Mouse (Mus musculus): Measurements from ENCODE around the gene Igdcc3. TPM values are rescaled to one million over a fixed set of nuclear protein-coding genes. Genes with fewer than 3 reads are reported as not detected.
"Not testable (repeated sequence)": the region's sequence is repeated elsewhere in the genome, so short reads cannot be mapped to it uniquely, and the experiment has no call there.

Gene Igdcc3
- polyA plus RNA-seq, 1 experiment = not detected

DNA sequence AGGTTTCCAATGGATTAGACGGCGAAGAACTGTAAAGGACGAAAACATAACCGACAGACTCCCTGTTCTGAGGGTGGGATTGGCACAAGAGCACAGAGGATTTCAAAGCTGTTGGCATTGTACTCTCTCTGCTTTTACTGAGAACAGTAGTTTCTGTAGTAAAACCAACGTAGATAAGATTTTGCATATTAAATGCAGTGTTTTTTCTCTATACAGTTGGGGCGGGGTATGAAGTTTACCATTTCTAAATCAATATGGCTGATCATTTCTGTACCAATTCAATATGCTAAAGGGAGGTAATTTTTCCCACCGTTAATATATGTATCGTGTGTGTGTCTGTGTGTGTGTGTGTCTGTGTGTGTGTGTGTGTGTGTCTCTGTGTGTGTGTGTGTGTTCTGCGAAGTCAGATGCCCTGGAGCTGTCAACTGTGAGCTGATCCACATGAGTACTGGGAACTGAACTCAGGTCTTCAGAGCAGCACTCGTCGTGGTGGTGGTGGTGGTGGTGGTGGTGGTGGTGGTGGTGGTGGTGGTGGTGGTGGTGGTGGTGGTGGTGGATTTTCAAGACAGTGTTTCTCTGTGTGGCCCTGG, 61.3 kb downstream of the Igdcc3 start:
- H3K36me3 ChIP-seq (ENCODE audit: control insufficient read depth) = no peaks in the 10 kb centered on the region
- no peaks in the 10 kb centered on the region for H3K9me3 ChIP-seq (ENCODE audit: control insufficient read depth, low read length)
- peak overlapping the region; percentile 69 for H3K4me3 ChIP-seq (replicated peaks)
- no peaks in the 10 kb centered on the region for H3K27me3 ChIP-seq (ENCODE audit: control insufficient read depth)
- peaks cover 49% of the 10 kb centered on the region for H3K4me1 ChIP-seq (ENCODE audit: control insufficient read depth)
- TF ChIP-seq TAL1 (IDR thresholded peaks at IDR 0.05; ENCODE audit: low read length) = no peak
- TF ChIP-seq GATA1 (IDR thresholded peaks at IDR 0.05; ENCODE audit: low read length) = no peak

DNA sequence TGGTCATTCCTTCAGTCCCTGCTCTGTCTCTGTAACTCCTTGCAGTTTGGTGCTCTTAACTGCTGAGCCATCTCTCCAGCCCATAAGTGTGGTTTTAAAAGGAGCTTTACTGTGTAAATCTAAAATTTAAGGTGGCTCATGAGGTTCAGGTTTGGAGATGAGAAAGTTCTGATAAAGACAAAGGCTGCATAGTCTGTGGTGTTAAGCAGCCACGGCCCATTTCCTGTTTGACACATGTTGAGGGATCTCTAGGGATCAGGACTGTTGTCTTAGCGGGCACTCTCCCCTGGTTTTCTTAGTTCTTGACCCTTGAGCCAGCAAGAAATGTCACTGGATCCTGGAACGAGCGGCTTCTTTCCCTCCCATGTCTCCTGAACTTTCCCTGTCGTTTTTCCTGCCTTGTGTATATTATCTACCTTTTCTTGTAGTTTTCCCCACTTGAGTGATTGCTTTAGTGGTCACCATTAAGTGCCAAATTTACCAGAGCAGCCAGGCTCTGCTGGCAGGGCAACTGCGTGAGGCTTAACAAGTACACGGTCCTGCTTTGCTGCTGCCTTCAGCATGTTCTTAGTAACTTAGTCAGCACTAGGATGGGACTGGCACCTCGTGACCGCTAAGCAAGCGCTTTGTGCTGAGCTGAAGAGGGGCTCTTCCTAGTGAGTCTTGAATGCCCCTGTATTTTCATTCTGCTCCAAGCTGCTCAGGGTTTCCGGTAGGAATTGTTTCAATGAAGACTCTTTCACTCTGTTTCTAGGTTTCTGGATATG, 64.2 kb downstream of the Igdcc3 start:
- Histone ChIP-seq H3K4me3 (replicated peaks) (no peak overlapping the region), H3K4me1 (ENCODE audit: control insufficient read depth) (peaks cover 25% of the 10 kb centered on the region), H3K27me3 (ENCODE audit: control insufficient read depth) (no peaks in the 10 kb centered on the region), H3K9me3 (ENCODE audit: control insufficient read depth, low read length) (peaks cover 3% of the 10 kb centered on the region; the same call in 1 of the 2 replicates), H3K36me3 (ENCODE audit: control insufficient read depth) (no peaks in the 10 kb centered on the region)
- TF ChIP-seq GATA1 (IDR thresholded peaks at IDR 0.05; ENCODE audit: low read length) (no peak), TAL1 (IDR thresholded peaks at IDR 0.05; ENCODE audit: low read length) (no peak)

GRCm38 (mm10) chr9:65207041-65207815, 66.2 kb downstream of the Igdcc3 start:
- H3K9me3 ChIP-seq (ENCODE audit: control insufficient read depth, low read length); H3K36me3 ChIP-seq (ENCODE audit: control insufficient read depth); H3K4me3 ChIP-seq (replicated peaks); H3K4me1 ChIP-seq (ENCODE audit: control insufficient read depth); H3K27me3 ChIP-seq (ENCODE audit: control insufficient read depth): not testable (repeated sequence)

DNA sequence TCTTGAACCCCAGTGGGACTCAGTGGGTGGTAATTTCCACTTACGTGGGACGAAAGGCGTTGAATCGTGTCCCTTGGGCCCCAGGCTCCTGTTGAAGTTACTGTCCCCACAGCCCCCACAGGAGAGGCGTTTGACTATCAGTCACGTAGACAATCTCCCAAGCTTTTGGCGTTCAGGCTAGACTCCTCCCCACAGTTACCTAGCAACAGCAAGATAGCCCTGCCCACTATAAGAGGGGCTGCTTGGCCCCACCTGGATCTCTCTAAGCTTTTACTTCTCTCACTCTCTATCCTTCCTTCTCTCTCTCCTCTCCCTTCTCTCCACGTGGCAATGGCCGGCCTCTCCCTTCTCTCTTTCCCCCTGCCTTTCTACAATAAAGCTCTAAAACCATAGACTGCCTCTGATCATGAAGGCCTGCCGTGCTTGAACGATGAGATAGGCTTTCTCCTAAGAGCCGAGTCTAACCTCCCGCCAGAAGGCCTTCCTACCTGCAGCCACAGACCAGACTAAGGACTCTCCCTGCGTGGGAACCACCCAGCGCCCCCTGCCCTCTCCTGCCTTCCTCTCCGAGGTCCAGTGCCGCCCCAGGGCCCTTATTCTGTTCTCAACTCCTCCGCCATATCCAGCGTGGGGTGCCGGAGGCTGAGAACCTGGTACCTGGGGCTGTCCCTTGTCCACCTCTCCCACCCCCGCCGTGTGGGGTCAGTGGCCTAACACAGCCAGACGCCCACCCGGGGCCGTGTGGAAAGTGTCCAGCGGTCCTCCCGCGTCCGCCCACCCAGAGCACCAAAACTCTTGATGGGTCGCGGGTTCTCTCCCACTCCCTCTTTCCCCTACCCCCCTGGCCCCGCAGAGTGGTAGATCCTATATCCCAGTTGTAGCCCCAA, 67.5 kb downstream of the Igdcc3 start:
- H3K4me1 ChIP-seq (ENCODE audit: control insufficient read depth) = peaks cover 8% of the 10 kb centered on the region
- H3K27me3 ChIP-seq (ENCODE audit: control insufficient read depth) = no peaks in the 10 kb centered on the region
- H3K36me3 ChIP-seq (ENCODE audit: control insufficient read depth) = no peaks in the 10 kb centered on the region
- H3K9me3 ChIP-seq (ENCODE audit: control insufficient read depth, low read length) = peaks cover 7% of the 10 kb centered on the region; the same call in 1 of the 2 replicates
- no peak for TF ChIP-seq TAL1 (IDR thresholded peaks at IDR 0.05; ENCODE audit: low read length)
- no peak for TF ChIP-seq GATA1 (IDR thresholded peaks at IDR 0.05; ENCODE audit: low read length)
- H3K4me3 ChIP-seq (replicated peaks) = no peak overlapping the region

DNA sequence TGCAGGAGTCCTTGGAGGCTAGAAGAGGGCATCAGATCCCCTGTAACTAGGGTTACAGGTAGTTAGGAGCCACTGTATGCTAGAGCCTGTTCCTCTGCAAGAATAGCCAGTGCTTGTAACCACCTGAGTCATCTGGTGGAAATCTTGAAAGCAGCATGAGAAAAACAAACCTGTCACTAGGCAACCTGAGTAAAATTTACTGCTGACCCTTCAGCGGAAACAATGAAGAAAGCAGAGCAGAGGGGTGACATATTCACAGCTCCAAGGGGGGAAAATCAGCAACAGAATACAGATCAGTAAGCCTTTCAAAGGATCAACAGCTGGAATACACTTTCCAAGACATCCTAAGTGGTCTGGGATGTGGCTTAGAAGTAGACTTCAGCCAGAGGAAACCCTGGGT, 70.6 kb downstream of the Igdcc3 start:
- no peak for TF ChIP-seq TAL1 (IDR thresholded peaks at IDR 0.05; ENCODE audit: low read length)
- no peak for TF ChIP-seq GATA1 (IDR thresholded peaks at IDR 0.05; ENCODE audit: low read length)
- H3K4me1 ChIP-seq (ENCODE audit: control insufficient read depth) = peaks cover 32% of the 10 kb centered on the region
- H3K9me3 ChIP-seq (ENCODE audit: control insufficient read depth, low read length) = peaks cover 8% of the 10 kb centered on the region; the same call in 1 of the 2 replicates
- no peaks in the 10 kb centered on the region for H3K27me3 ChIP-seq (ENCODE audit: control insufficient read depth)
- H3K36me3 ChIP-seq (ENCODE audit: control insufficient read depth) = no peaks in the 10 kb centered on the region; the same call in 1 of the 2 replicates
- no peak overlapping the region for H3K4me3 ChIP-seq (replicated peaks)

- TF ChIP-seq GATA1 (IDR thresholded peaks at IDR 0.05; ENCODE audit: low read length) (no peak), TAL1 (IDR thresholded peaks at IDR 0.05; ENCODE audit: low read length) (no peak)
- Histone ChIP-seq H3K9me3 (ENCODE audit: control insufficient read depth, low read length) (peaks cover 6% of the 10 kb centered on the region; the same call in 1 of the 2 replicates), H3K4me3 (replicated peaks) (peak overlapping the region; percentile 79), H3K36me3 (ENCODE audit: control insufficient read depth) (peaks cover 23% of the 10 kb centered on the region), H3K4me1 (ENCODE audit: control insufficient read depth) (peaks cover 55% of the 10 kb centered on the region), H3K27me3 (ENCODE audit: control insufficient read depth) (no peaks in the 10 kb centered on the region)
Observed at GRCm38 (mm10) chr9:65214425-65214777, 73.4 kb downstream of the Igdcc3 start.

GRCm38 (mm10) chr9:65214778-65215493, 73.9 kb downstream of the Igdcc3 start:
- H3K27me3 ChIP-seq (ENCODE audit: control insufficient read depth) = no peaks in the 10 kb centered on the region
- peaks cover 26% of the 10 kb centered on the region for H3K36me3 ChIP-seq (ENCODE audit: control insufficient read depth)
- peaks cover 6% of the 10 kb centered on the region; the same call in 1 of the 2 replicates for H3K9me3 ChIP-seq (ENCODE audit: control insufficient read depth, low read length)
- peak overlapping the region; percentile 79 for H3K4me3 ChIP-seq (replicated peaks)
- TF ChIP-seq TAL1 (IDR thresholded peaks at IDR 0.05; ENCODE audit: low read length) (no peak), GATA1 (IDR thresholded peaks at IDR 0.05; ENCODE audit: low read length) (no peak)
- H3K4me1 ChIP-seq (ENCODE audit: control insufficient read depth) = peaks cover 57% of the 10 kb centered on the region

DNA sequence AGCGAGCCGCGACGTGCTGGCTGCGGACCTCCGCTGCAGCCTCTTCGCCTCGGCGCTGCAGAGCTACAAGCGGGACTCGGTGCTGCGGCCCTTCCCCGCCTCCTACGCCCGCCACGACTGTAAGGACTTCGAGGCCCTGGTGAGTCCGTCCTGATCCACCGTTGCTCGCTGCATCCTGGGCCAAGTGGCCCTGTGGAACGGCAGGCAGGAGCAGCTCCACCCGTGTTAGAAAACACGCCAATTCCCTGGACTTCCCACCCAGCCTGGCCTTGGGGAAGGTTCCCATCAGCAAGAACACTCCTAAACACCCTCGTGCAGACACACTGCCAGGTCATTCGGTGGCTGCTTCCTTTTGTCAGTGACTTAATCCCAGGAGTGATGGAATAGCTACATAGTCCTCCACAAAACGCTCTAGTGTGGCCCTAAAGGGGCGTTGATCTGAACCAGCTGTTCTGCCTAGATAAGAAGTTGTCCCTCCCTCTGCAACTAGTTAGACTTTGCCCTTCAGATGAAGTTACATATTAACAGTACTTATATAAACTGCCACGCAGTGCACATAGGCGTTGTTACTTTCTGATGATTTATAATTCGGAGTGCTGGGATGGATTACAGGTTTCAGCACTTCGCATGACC, 74.6 kb downstream of the Igdcc3 start:
- Histone ChIP-seq H3K4me3 (replicated peaks) (peak overlapping the region; percentile 79), H3K27me3 (ENCODE audit: control insufficient read depth) (no peaks in the 10 kb centered on the region), H3K36me3 (ENCODE audit: control insufficient read depth) (peaks cover 30% of the 10 kb centered on the region), H3K9me3 (ENCODE audit: control insufficient read depth, low read length) (peaks cover 6% of the 10 kb centered on the region; the same call in 1 of the 2 replicates), H3K4me1 (ENCODE audit: control insufficient read depth) (peaks cover 61% of the 10 kb centered on the region)
- peak; percentile 96 for TF ChIP-seq TAL1 (IDR thresholded peaks at IDR 0.05; ENCODE audit: low read length)
- TF ChIP-seq GATA1 (IDR thresholded peaks at IDR 0.05; ENCODE audit: low read length) = peak; percentile 97

All from erythroblast, embryonic 14.5 days (primary cell).